Mouse (Mus musculus) midbrain, embryonic 15.5 days (tissue): Measurements from ENCODE around the gene Lnx1. TPM values are rescaled to one million over a fixed set of nuclear protein-coding genes. Genes with fewer than 3 reads are reported as not detected.

Experiments
- ATAC-seq: fragments of 200-750 bp; cut with Nextera tagmentation; replicated peaks from 2 replicates; pipeline ENCODE4 v1.8.0; 2017; ENCODE audit warnings: moderate TSS enrichment
- H3K27ac ChIP-seq: fragments of 300-500 bp; sonication (generic); 2 replicates; pipeline ENCODE4 v1.5.1; 2015; ENCODE audit warnings: mild to moderate bottlenecking, inconsistent platforms
- H3K27me3 ChIP-seq: fragments of 300-500 bp; sonication (generic); replicated peaks from 2 replicates; pipeline ENCODE4 v1.6.1; 2015; ENCODE audit warnings: inconsistent platforms
- H3K36me3 ChIP-seq: fragments of 300-500 bp; sonication (generic); replicated peaks from 2 replicates; pipeline ENCODE4 v1.6.1; 2015; ENCODE audit warnings: inconsistent platforms
- H3K4me1 ChIP-seq: fragments of 300-500 bp; sonication (generic); 2 replicates; pipeline ENCODE4 v1.6.1; 2015; ENCODE audit warnings: inconsistent platforms
- H3K4me2 ChIP-seq: fragments of 300-500 bp; sonication (generic); 2 replicates; pipeline ENCODE4 v1.6.1; 2015; ENCODE audit warnings: inconsistent platforms, mild to moderate bottlenecking, moderate library complexity
- H3K4me3 ChIP-seq: fragments of 300-500 bp; sonication (generic); 2 replicates; pipeline ENCODE4 v1.5.1; 2015; ENCODE audit warnings: mild to moderate bottlenecking, inconsistent platforms
- H3K9ac ChIP-seq: fragments of 300-500 bp; sonication (generic); 2 replicates; pipeline ENCODE4 v1.6.1; 2015; ENCODE audit warnings: mild to moderate bottlenecking, inconsistent platforms
- H3K9me3 ChIP-seq: fragments of 300-500 bp; sonication (generic); 2 replicates; pipeline ENCODE4 v1.6.1; 2016; ENCODE audit warnings: inconsistent platforms
- WGBS: fragments of 180-500 bp; shearing (Covaris S2); methylation state at CpG from one replicate; pipeline ENCODE4 v1.1.7; 2015; ENCODE audit warnings: mixed read lengths; 5-methylcytosine and 5-hydroxymethylcytosine counted together
- polyA plus RNA-seq: library from polyadenylated mRNA; unstranded; fragments of >200 nt; fragmentation: Nextera tagmentation; extraction: Ambion mirVana; gene quantifications from 2 replicates; pipeline ENCODE4 v1.2.1, GENCODE M21; 2015

Gene Lnx1
- polyA plus RNA-seq, 1 experiment from 2014 or later: 15.8 TPM

DNA sequence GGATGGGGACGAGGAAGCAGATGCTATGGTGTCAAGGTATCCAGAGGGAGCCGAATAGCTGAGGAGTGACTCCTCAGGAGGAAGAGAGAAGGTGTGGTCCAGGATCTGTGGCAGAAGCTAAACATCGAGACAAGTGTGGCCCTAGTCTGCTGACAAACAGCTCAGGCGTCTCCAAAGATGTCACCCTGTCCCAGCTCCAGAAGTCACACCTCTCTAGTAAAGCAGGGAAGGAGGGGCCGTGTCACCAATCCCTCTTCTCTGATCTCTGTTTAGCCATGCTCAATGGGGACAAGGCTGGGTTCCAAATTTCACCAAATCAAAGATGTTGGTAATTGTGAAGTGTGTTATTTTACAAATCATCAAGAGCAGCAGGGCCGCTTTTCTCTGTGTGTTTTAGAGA lies 33.8 kb downstream of the Lnx1 start:
- no peak overlapping the region for H3K9ac ChIP-seq
- H3K4me2 ChIP-seq: no peak overlapping the region
- WGBS: 85% methylated on average over 6 of the region's 6 CpGs
- no peak for ATAC-seq
- H3K4me1 ChIP-seq: no peaks in the 10 kb centered on the region
- no peaks in the 10 kb centered on the region for H3K36me3 ChIP-seq
- no peaks in the 10 kb centered on the region for H3K9me3 ChIP-seq
- no peak overlapping the region for H3K27ac ChIP-seq
- no peaks in the 10 kb centered on the region for H3K27me3 ChIP-seq
- no peak overlapping the region for H3K4me3 ChIP-seq

DNA sequence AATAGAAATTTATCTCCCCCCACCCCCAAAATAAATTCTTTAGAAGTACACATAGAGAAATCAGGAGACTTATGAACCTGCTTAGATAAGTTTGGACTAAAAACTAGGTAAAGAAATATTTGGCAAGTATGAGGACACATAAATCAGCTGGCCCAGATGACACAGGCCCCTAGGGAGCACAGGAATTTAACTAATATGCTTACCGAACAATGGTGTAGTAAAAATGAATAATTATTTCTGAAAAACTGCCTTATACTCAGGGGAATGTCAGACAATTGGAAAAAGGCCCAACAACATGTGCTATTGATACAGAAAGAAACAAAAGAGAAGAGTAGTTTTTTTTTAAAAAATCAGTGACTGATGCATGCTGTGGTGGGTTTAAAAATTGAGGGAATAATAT lies 40.1 kb downstream of the Lnx1 start:
- Histone ChIP-seq H3K9me3 (no peaks in the 10 kb centered on the region), H3K27me3 (no peaks in the 10 kb centered on the region), H3K4me3 (no peak overlapping the region), H3K4me2 (no peak overlapping the region), H3K4me1 (no peaks in the 10 kb centered on the region), H3K9ac (no peak overlapping the region), H3K36me3 (no peaks in the 10 kb centered on the region), H3K27ac (no peak overlapping the region)
- WGBS: 58% methylated on average over 1 of the region's 1 CpGs
- no peak for ATAC-seq

GRCm38 (mm10) chr5:74661734-74662560 lies 40.8 kb downstream of the Lnx1 start:
- H3K27ac ChIP-seq: no peak overlapping the region

GRCm38 (mm10) chr5:74659856-74660255 lies 42.9 kb downstream of the Lnx1 start:
- no peak overlapping the region for H3K4me3 ChIP-seq
- H3K9me3 ChIP-seq: no peaks in the 10 kb centered on the region
- no peak overlapping the region for H3K9ac ChIP-seq
- H3K27me3 ChIP-seq: no peaks in the 10 kb centered on the region
- 90% methylated on average over 4 of the region's 4 CpGs for WGBS
- H3K4me1 ChIP-seq: no peaks in the 10 kb centered on the region
- no peak for ATAC-seq
- H3K4me2 ChIP-seq: no peak overlapping the region
- no peak overlapping the region for H3K27ac ChIP-seq
- H3K36me3 ChIP-seq: no peaks in the 10 kb centered on the region

More at GRCm38 (mm10) chr5:74661734-74662560, 40.8 kb downstream of the Lnx1 start:
- WGBS: 79% methylated on average over 4 of the region's 4 CpGs
- H3K9ac ChIP-seq: no peak overlapping the region
- ATAC-seq: no peak
- H3K4me1 ChIP-seq: no peaks in the 10 kb centered on the region
- H3K27me3 ChIP-seq: no peaks in the 10 kb centered on the region
- no peaks in the 10 kb centered on the region for H3K36me3 ChIP-seq
- H3K4me3 ChIP-seq: no peak overlapping the region
- H3K9me3 ChIP-seq: no peaks in the 10 kb centered on the region
- H3K4me2 ChIP-seq: no peak overlapping the region

DNA sequence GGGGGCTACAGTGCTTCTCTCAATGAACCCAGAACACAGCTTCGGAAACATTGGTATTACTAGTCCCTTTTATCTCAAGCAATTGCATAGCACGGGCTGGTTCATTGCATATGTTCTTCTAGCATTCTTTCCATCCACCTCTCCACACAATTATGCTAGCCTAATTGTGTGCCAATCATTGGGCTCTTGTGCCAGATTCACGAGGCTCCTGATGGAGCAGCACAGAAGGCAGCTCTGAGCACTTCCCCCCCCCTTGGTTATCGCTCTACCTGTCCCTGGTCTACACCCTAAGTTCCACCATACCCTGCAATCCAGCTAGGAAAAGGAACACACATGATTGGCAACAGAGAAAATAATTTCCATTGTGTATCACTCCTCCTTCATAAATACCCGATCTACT lies 43.4 kb downstream of the Lnx1 start:
- Histone ChIP-seq H3K36me3 (no peaks in the 10 kb centered on the region), H3K27me3 (no peaks in the 10 kb centered on the region), H3K4me3 (no peak overlapping the region), H3K9ac (no peak overlapping the region), H3K4me1 (no peaks in the 10 kb centered on the region), H3K27ac (no peak overlapping the region), H3K9me3 (no peaks in the 10 kb centered on the region), H3K4me2 (no peak overlapping the region)
- ATAC-seq: no peak
- 83% methylated on average over 5 of the region's 5 CpGs for WGBS

DNA sequence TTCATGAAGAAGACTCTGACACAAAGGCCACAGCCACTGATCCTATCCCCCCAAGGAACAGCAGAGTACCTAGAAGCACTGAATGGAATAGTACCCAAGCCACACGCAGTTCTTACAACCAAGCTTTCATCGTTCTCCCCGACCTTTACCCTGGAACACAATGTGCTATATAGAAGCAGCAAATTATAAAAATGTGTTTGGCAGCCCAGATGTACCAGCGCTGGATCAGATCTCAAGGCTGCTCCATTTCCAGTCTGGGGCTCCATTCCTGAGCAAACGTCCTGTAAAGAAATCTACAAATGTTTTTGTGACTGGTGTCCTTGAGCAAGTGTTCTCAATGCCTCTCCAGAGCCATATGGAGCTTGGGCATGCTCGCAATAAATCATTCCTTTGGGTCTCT lies 44.8 kb downstream of the Lnx1 start:
- no peaks in the 10 kb centered on the region for H3K9me3 ChIP-seq
- no peak overlapping the region for H3K4me3 ChIP-seq
- no peaks in the 10 kb centered on the region for H3K36me3 ChIP-seq
- no peak overlapping the region for H3K9ac ChIP-seq
- no peaks in the 10 kb centered on the region for H3K27me3 ChIP-seq
- no peak overlapping the region for H3K27ac ChIP-seq
- no peak for ATAC-seq
- H3K4me2 ChIP-seq: no peak overlapping the region
- H3K4me1 ChIP-seq: no peaks in the 10 kb centered on the region
- WGBS: 81% methylated on average over 6 of the region's 6 CpGs

- Histone ChIP-seq H3K27me3 (no peaks in the 10 kb centered on the region), H3K4me2 (no peak overlapping the region), H3K4me3 (no peak overlapping the region), H3K4me1 (no peaks in the 10 kb centered on the region), H3K27ac (no peak overlapping the region), H3K9ac (no peak overlapping the region), H3K36me3 (no peaks in the 10 kb centered on the region), H3K9me3 (no peaks in the 10 kb centered on the region)
- ATAC-seq: no peak
- 89% methylated on average over 5 of the region's 5 CpGs for WGBS
These were observed 46.3 kb downstream of the Lnx1 start for GRCm38 (mm10) chr5:74656410-74656809.

GRCm38 (mm10) chr5:74654527-74654926 lies 48.2 kb downstream of the Lnx1 start:
- Histone ChIP-seq H3K27ac (no peak overlapping the region), H3K4me3 (no peak overlapping the region), H3K4me1 (no peaks in the 10 kb centered on the region), H3K9ac (no peak overlapping the region), H3K36me3 (no peaks in the 10 kb centered on the region), H3K4me2 (no peak overlapping the region), H3K27me3 (no peaks in the 10 kb centered on the region), H3K9me3 (no peaks in the 10 kb centered on the region)
- no peak for ATAC-seq
- WGBS: 83% methylated on average over 6 of the region's 6 CpGs

DNA sequence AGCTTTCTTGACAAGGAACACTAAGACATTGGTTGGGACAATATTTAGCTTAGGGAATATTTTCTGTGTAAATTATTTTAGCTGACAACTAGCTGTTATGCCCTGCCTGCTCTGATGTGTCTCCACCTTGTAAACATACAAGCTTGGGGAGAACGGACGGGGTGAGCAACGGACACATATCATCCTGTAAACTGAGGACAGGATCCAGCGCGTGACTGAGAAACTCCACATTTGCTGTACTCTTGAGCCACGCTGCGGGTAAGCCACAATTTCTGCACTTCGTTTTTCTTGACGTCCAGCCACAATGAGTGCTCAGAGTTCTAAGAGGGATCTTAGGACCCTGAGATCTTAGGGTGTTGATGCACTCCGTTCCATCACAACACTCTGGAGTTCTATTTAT lies 48.9 kb downstream of the Lnx1 start:
- Histone ChIP-seq H3K9me3 (no peaks in the 10 kb centered on the region), H3K4me2 (no peak overlapping the region), H3K9ac (no peak overlapping the region), H3K4me1 (no peaks in the 10 kb centered on the region), H3K36me3 (no peaks in the 10 kb centered on the region), H3K27ac (no peak overlapping the region), H3K27me3 (no peaks in the 10 kb centered on the region), H3K4me3 (no peak overlapping the region)
- 94% methylated on average over 10 of the region's 10 CpGs for WGBS
- no peak for ATAC-seq

DNA sequence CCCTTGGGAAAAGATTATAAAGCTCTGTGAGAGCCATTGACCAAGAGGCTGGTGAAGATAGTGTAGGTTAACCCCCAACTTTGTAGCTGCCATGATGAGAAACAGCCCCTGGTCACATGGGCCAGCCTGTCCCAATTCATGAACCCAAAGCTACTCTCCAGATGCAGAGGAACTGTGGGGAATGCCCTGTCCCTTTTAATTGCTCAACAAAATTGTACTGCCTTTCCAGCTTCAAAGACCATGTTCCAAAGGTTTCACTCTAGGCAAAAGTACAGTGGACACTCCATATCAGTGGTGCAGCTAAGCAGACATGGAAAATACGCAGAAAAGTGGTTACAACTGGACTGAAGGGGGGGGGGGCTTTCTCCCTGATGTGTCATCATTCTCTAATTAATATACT lies 53.6 kb downstream of the Lnx1 start:
- Histone ChIP-seq H3K9me3 (no peaks in the 10 kb centered on the region), H3K4me3 (no peak overlapping the region), H3K27ac (no peak overlapping the region), H3K27me3 (no peaks in the 10 kb centered on the region), H3K4me2 (no peak overlapping the region), H3K36me3 (no peaks in the 10 kb centered on the region), H3K4me1 (no peaks in the 10 kb centered on the region), H3K9ac (no peak overlapping the region)
- 91% methylated on average over 1 of the region's 1 CpGs for WGBS
- ATAC-seq: no peak

DNA sequence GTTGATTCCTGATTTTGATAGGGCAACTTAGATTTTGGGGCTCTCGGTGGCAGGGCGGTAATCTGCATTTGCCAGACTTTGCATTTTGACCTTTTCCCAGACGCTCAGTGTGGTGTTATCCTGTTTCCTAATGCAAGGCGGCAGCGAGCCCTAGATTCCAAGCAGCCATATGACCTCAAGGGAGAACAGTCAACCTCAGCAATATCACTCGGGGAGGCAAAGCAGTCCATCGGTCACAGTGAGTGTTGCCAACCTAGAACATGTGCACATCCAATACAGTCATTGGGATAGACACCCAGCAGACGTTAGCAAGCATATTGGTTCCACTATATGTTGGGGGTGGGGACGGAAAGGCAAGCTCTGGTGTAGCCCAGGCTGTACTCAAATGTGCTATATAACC lies 54.5 kb downstream of the Lnx1 start:
- ATAC-seq: no peak
- Histone ChIP-seq H3K4me3 (no peak overlapping the region), H3K4me2 (no peak overlapping the region), H3K9me3 (no peaks in the 10 kb centered on the region), H3K4me1 (no peaks in the 10 kb centered on the region), H3K36me3 (no peaks in the 10 kb centered on the region), H3K27ac (no peak overlapping the region), H3K9ac (no peak overlapping the region), H3K27me3 (no peaks in the 10 kb centered on the region)
- WGBS: 76% methylated on average over 9 of the region's 9 CpGs

GRCm38 (mm10) chr5:74647584-74647984 lies 55.1 kb downstream of the Lnx1 start:
- no peak overlapping the region for H3K27ac ChIP-seq
- H3K4me2 ChIP-seq: no peak overlapping the region
- H3K36me3 ChIP-seq: no peaks in the 10 kb centered on the region
- no peak overlapping the region for H3K9ac ChIP-seq
- 69% methylated on average over 5 of the region's 6 CpGs for WGBS
- no peaks in the 10 kb centered on the region for H3K9me3 ChIP-seq
- no peak for ATAC-seq
- H3K27me3 ChIP-seq: no peaks in the 10 kb centered on the region
- H3K4me3 ChIP-seq: no peak overlapping the region
- no peaks in the 10 kb centered on the region for H3K4me1 ChIP-seq

DNA sequence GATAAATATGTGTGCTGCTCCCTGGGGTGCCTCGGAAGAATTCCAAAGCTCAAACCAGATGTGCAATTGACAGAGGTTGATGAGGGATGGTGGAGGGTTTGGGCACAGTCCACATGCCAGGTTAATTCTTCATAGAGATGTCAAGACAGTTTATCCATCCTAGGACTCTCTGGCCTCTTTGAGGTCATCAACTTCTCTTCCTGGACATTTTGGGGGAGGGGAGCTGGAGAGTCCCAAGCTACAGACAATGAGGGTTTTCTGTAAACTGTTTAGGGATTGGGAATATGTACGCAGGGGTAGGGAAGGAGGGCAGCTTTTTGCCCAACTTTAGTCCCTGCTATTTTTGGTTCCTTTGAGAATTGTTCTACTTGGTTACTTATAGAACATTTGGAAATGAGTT lies 60.4 kb downstream of the Lnx1 start:
- 94% methylated on average over 2 of the region's 2 CpGs for WGBS
- Histone ChIP-seq H3K9me3 (no peaks in the 10 kb centered on the region), H3K36me3 (no peaks in the 10 kb centered on the region), H3K4me1 (no peaks in the 10 kb centered on the region), H3K27me3 (no peaks in the 10 kb centered on the region), H3K4me3 (no peak overlapping the region), H3K27ac (no peak overlapping the region), H3K4me2 (no peak overlapping the region), H3K9ac (no peak overlapping the region)
- ATAC-seq: no peak
